Comparison of ENCODE assay signal across 8 mouse cellular contexts in genomic region chr7:126781661-126782370, GRCm38 (mm10). TPM values are rescaled to one million over a fixed set of nuclear protein-coding genes. Genes with fewer than 3 reads are reported as not detected.
DNase-seq lines count a peak whose midpoint lies in the region; ATAC-seq lines count a peak whose summit lies in the region.

No protein-coding gene starts in this region.

- H3K9me3 ChIP-seq in embryonic facial prominence, embryonic 10.5 days, result no peaks in the 10 kb centered on the region
- no peaks in the 10 kb centered on the region for H3K9me3 ChIP-seq in hindbrain, embryonic 13.5 days
- H3K9me3 ChIP-seq in midbrain, embryonic 11.5 days (ENCODE audit: control insufficient read depth, low read length), result no peaks in the 10 kb centered on the region

- peaks cover 59% of the 10 kb centered on the region for H3K4me1 ChIP-seq in embryonic facial prominence, embryonic 10.5 days
- peaks cover 49% of the 10 kb centered on the region for H3K4me1 ChIP-seq in hindbrain, embryonic 13.5 days (replicated peaks)
- H3K4me1 ChIP-seq in midbrain, embryonic 11.5 days (ENCODE audit: control insufficient read depth, insufficient read depth, low read length), result peaks cover 23% of the 10 kb centered on the region

- WGBS in embryonic facial prominence, embryonic 10.5 days, result 34% methylated on average over 11 of the region's 11 CpGs
- 48% methylated on average over 11 of the region's 11 CpGs for WGBS in hindbrain, embryonic 13.5 days
- WGBS in midbrain, embryonic 11.5 days, result 39% methylated on average over 11 of the region's 11 CpGs

- H3K27ac ChIP-seq in embryonic facial prominence, embryonic 10.5 days (replicated peaks), result peak overlapping the region; percentile 84
- 0 out of 2 replicates have a peak overlapping the region, but pooled peaks have one; percentile 32 for H3K27ac ChIP-seq in hindbrain, embryonic 13.5 days
- H3K27ac ChIP-seq in midbrain, embryonic 11.5 days (ENCODE audit: low read depth, low read length), result no peak overlapping the region

- peak overlapping the region; percentile 92 for H3K4me2 ChIP-seq in hindbrain, embryonic 13.5 days
- H3K4me2 ChIP-seq in midbrain, embryonic 11.5 days, result no peak overlapping the region

- H3K27me3 ChIP-seq in embryonic facial prominence, embryonic 10.5 days (replicated peaks; ENCODE audit: low read depth, poor library complexity, severe bottlenecking), result no peaks in the 10 kb centered on the region
- no peaks in the 10 kb centered on the region for H3K27me3 ChIP-seq in hindbrain, embryonic 13.5 days
- H3K27me3 ChIP-seq in midbrain, embryonic 11.5 days (ENCODE audit: control insufficient read depth, insufficient read depth, low read length), result no peaks in the 10 kb centered on the region

- H3K4me3 ChIP-seq in embryonic facial prominence, embryonic 10.5 days, result peak overlapping the region; percentile 62
- H3K4me3 ChIP-seq in hindbrain, embryonic 13.5 days, result peak overlapping the region; percentile 43; the same call in 1 of the 2 replicates
- H3K4me3 ChIP-seq in midbrain, embryonic 11.5 days (ENCODE audit: low read depth, low read length), result no peak overlapping the region

- DNase-seq in heart, adult 11 months, result peak; percentile 94
- no peak for DNase-seq in heart, adult 9 months (ENCODE audit: low spot score in 2 of 2)
- DNase-seq in embryonic facial prominence, embryonic 10.5 days (ENCODE audit: low spot score), result no peak
- DNase-seq in midbrain, embryonic 11.5 days (ENCODE audit: low spot score, missing footprints), result peak; percentile 75
- DNase-seq in thymus, postnatal 36 days, result no peak
- DNase-seq in frontal cortex, postnatal 36 days (ENCODE audit: low spot score in 2 of 2), result no peak
- DNase-seq in spleen, adult 12 weeks (ENCODE audit: low spot score), result no peak

- H3K9ac ChIP-seq in hindbrain, embryonic 13.5 days, result peak overlapping the region; percentile 72
- H3K9ac ChIP-seq in midbrain, embryonic 11.5 days (ENCODE audit: low read length), result no peak overlapping the region; the same call in 1 of the 2 replicates

- no peak for ATAC-seq in hindbrain, embryonic 13.5 days (ENCODE audit: low FRiP score)
- no peak for ATAC-seq in midbrain, embryonic 11.5 days (ENCODE audit: low FRiP score)

- peaks cover 48% of the 10 kb centered on the region for H3K36me3 ChIP-seq in embryonic facial prominence, embryonic 10.5 days (replicated peaks)
- H3K36me3 ChIP-seq in hindbrain, embryonic 13.5 days, result peaks cover 41% of the 10 kb centered on the region
- peaks cover 15% of the 10 kb centered on the region for H3K36me3 ChIP-seq in midbrain, embryonic 11.5 days (ENCODE audit: control insufficient read depth, insufficient read depth, low read length)

RNA-seq across cellular contexts. Expression of gene Tbx6, which starts 0.5 kb away (rescaled TPM):
- polyA plus RNA-seq in embryonic facial prominence, embryonic 10.5 days (2016; fragmentation: Nextera tagmentation; extraction: Ambion mirVana), result 0.36 and 0.60 TPM in 2 replicates
- polyA plus RNA-seq in hindbrain, embryonic 13.5 days (2015; fragmentation: Nextera tagmentation; extraction: Ambion mirVana), result 0.32 and 0.84 TPM in 2 replicates
- polyA plus RNA-seq in midbrain, embryonic 11.5 days (2014; fragmentation: Nextera tagmentation; extraction: Ambion mirVana), result 0.20 and 0.43 TPM in 2 replicates

RNA-seq across cellular contexts. Expression of gene Ypel3, which starts 5.1 kb away (rescaled TPM):
- 51.1 and 64.4 TPM in 2 replicates for polyA plus RNA-seq in embryonic facial prominence, embryonic 10.5 days (2016; fragmentation: Nextera tagmentation; extraction: Ambion mirVana)
- polyA plus RNA-seq in hindbrain, embryonic 13.5 days (2015; fragmentation: Nextera tagmentation; extraction: Ambion mirVana), result 173 and 179 TPM in 2 replicates
- polyA plus RNA-seq in midbrain, embryonic 11.5 days (2014; fragmentation: Nextera tagmentation; extraction: Ambion mirVana), result 87.8 and 91.5 TPM in 2 replicates

RNA-seq across cellular contexts. Expression of gene Ppp4c, which starts 10.5 kb away (rescaled TPM):
- polyA plus RNA-seq in embryonic facial prominence, embryonic 10.5 days (2016; fragmentation: Nextera tagmentation; extraction: Ambion mirVana), result 390 and 408 TPM in 2 replicates
- polyA plus RNA-seq in hindbrain, embryonic 13.5 days (2015; fragmentation: Nextera tagmentation; extraction: Ambion mirVana), result 196 and 214 TPM in 2 replicates
- 335 and 336 TPM in 2 replicates for polyA plus RNA-seq in midbrain, embryonic 11.5 days (2014; fragmentation: Nextera tagmentation; extraction: Ambion mirVana)

RNA-seq across cellular contexts. Expression of gene Fam57b, which starts 15.7 kb away (rescaled TPM):
- polyA plus RNA-seq in embryonic facial prominence, embryonic 10.5 days (2016; fragmentation: Nextera tagmentation; extraction: Ambion mirVana), result 0.80 and 1.2 TPM in 2 replicates
- 52.1 and 55.6 TPM in 2 replicates for polyA plus RNA-seq in hindbrain, embryonic 13.5 days (2015; fragmentation: Nextera tagmentation; extraction: Ambion mirVana)
- 10.5 and 11.1 TPM in 2 replicates for polyA plus RNA-seq in midbrain, embryonic 11.5 days (2014; fragmentation: Nextera tagmentation; extraction: Ambion mirVana)

RNA-seq across cellular contexts. Expression of gene Gdpd3, which starts 15.7 kb away (rescaled TPM):
- polyA plus RNA-seq in embryonic facial prominence, embryonic 10.5 days (2016; fragmentation: Nextera tagmentation; extraction: Ambion mirVana), result 0.96 and 1.8 TPM in 2 replicates
- polyA plus RNA-seq in hindbrain, embryonic 13.5 days (2015; fragmentation: Nextera tagmentation; extraction: Ambion mirVana), result 2.0 and 2.3 TPM in 2 replicates
- 0.57 and 0.86 TPM in 2 replicates for polyA plus RNA-seq in midbrain, embryonic 11.5 days (2014; fragmentation: Nextera tagmentation; extraction: Ambion mirVana)

Comparison
In these comparisons a context has a peak if more than half of its experiments do, and no peak if none do; other contexts are left out.
1. DNase-seq: peak in heart, adult 11 months (single experiment) and midbrain, embryonic 11.5 days (single experiment); none in heart, adult 9 months (0 of 2), embryonic facial prominence, embryonic 10.5 days (single experiment), thymus, postnatal 36 days (0 of 2), frontal cortex, postnatal 36 days (0 of 2) and spleen, adult 12 weeks (single experiment).